Mouse (Mus musculus): ENCODE measurements at regions not wholly inside any gene's neighbourhood (a gene's known extent, or its start where the extent isn't known, plus 50 kb on each side); places are given as distances from the start of the nearest gene placed in this dataset.

- no peaks in the 10 kb centered on the region for H3K36me3 ChIP-seq (replicated peaks in 1 of 2; ENCODE audit: control insufficient read depth in 1 of 2, insufficient read depth in 1 of 2, low read length in 1 of 2)
- peaks cover 48% of the 10 kb centered on the region for H3K9me3 ChIP-seq (replicated peaks; ENCODE audit: low read length)
- dilution Hi-C loops (cut with MboI; ENCODE audit: extremely low pct_ligation_motif_present, extremely low pct_unique_long_range_greater_than_20kb, low sequenced_read_pairs) (no loop called here), in situ Hi-C loops (cut with MboI; ENCODE audit: low pct_ligation_motif_present, low pct_unique_long_range_greater_than_20kb, low sequenced_read_pairs) (loop anchor here (25.0 kb wide), 1 partner anchor 1471 kb away; no protein-coding TSS in a partner anchor)
- no peak overlapping the region for H3K4me3 ChIP-seq (replicated peaks in 1 of 3; ENCODE audit: low read depth in 2 of 3, low read length in 2 of 3, poor library complexity in 1 of 3)
- no peak overlapping the region for H3K27ac ChIP-seq (ENCODE audit: insufficient read depth, low read depth)
- peak overlapping the region; percentile 13; the same call in 1 of the 2 replicates for H3K4me2 ChIP-seq (ENCODE audit: insufficient read depth, low read depth, poor library complexity, severe bottlenecking)
- no peak for DNase-seq (ENCODE audit: extremely low read depth)
- H3K79me2 ChIP-seq (replicated peaks; ENCODE audit: control insufficient read depth, extremely low read depth, insufficient read depth, poor library complexity, severe bottlenecking): no peaks in the 10 kb centered on the region
- no peak for TF ChIP-seq TCF12 (IDR thresholded peaks at IDR 0.05; ENCODE audit: low read depth, low read length)
- no peak for TF ChIP-seq E2F4 (IDR thresholded peaks at IDR 0.05; ENCODE audit: insufficient replicate concordance, low read depth, low read length)
- no peak for TF ChIP-seq TBP (conservative IDR thresholded peaks at IDR 0.05; ENCODE audit: low read depth, low read length)
- TF ChIP-seq GABPA (IDR thresholded peaks at IDR 0.05; ENCODE audit: insufficient replicate concordance, low read depth, low read length): no peak
- no peak for TF ChIP-seq ZC3H11A (IDR thresholded peaks at IDR 0.05; ENCODE audit: low read depth, low read length)
- H3K4me1 ChIP-seq (ENCODE audit: control insufficient read depth in 1 of 2, insufficient read depth in 2 of 2): 0 out of 4 replicates have a peak, but pooled peaks cover 0 to 2% of the 10 kb centered on the region in 2 experiments
- H3K9ac ChIP-seq (ENCODE audit: insufficient read depth, low read depth): no peak overlapping the region
- no peaks in the 10 kb centered on the region for H3K27me3 ChIP-seq (replicated peaks)
Observed at GRCm38 (mm10) chr13:116707621-116708455, 317.5 kb downstream of the Parp8 start.

DNA sequence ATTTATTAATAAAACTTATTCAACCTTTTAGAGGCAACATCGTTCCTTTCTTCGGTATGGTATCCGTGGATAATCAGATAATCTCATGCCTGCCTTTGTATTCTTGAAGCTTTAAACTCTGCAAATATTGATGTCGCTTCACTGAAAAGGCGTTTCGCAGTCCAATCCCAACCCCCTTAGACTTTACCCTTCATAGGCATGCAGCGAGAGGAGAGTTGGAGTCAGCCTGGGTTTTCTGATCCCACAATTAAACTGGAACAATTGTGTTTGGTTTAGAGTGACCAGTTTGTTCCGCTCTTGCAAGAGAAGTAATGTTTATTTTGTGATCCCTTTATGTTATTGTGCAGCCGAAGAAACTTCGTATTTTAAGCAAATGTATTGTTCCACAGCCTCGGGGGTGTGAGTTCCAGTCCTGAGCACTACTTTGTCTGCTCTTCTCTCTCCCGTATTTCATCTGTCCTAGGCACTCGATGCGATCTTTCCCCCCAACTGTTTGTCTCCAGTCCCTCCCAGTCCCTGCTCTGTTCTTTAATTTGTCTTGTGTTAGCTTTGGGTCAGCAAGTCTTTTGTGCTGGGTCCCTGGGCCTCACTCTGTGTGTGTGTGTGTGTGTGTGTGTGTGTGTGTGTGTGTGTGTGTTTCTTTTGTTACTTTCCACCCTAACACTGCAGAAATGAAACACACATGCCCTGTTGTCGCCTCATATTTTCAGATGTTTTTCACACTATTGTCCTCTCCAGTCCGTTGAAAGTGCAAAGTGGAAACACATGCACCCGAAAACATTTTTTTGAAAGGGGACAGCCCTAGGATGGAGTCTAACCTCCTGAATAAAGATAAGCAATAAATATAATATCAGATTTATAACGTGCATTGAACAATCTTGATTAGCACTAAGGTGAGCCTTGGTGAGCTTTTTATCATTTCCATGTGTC is 318.7 kb downstream of the Parp8 start:
- H3K27ac ChIP-seq (ENCODE audit: insufficient read depth, low read depth): no peak overlapping the region
- H3K4me1 ChIP-seq (ENCODE audit: control insufficient read depth in 1 of 2, insufficient read depth in 2 of 2): 0 out of 4 replicates have a peak, but pooled peaks cover 0 to 2% of the 10 kb centered on the region in 2 experiments
- DNase-seq (ENCODE audit: extremely low read depth): no peak
- dilution Hi-C loops (cut with MboI; ENCODE audit: extremely low pct_ligation_motif_present, extremely low pct_unique_long_range_greater_than_20kb, low sequenced_read_pairs) (no loop called here), in situ Hi-C loops (cut with MboI; ENCODE audit: low pct_ligation_motif_present, low pct_unique_long_range_greater_than_20kb, low sequenced_read_pairs) (loop anchor here (25.0 kb wide), 1 partner anchor 1469 kb away; no protein-coding TSS in a partner anchor)
- no peaks in the 10 kb centered on the region for H3K79me2 ChIP-seq (replicated peaks; ENCODE audit: control insufficient read depth, extremely low read depth, insufficient read depth, poor library complexity, severe bottlenecking)
- H3K9ac ChIP-seq (ENCODE audit: insufficient read depth, low read depth): no peak overlapping the region
- peaks cover 42% of the 10 kb centered on the region for H3K9me3 ChIP-seq (replicated peaks; ENCODE audit: low read length)
- no peaks in the 10 kb centered on the region for H3K27me3 ChIP-seq (replicated peaks)
- no peaks in the 10 kb centered on the region for H3K36me3 ChIP-seq (replicated peaks in 1 of 2; ENCODE audit: control insufficient read depth in 1 of 2, insufficient read depth in 1 of 2, low read length in 1 of 2)
- TF ChIP-seq MAX (IDR thresholded peaks at IDR 0.05; ENCODE audit: low read length) (no peak), USF2 (conservative IDR thresholded peaks at IDR 0.05; ENCODE audit: low read depth, low read length) (no peak), POLR2AphosphoS2 (IDR thresholded peaks at IDR 0.05; ENCODE audit: low read depth, low read length) (no peak), NELFE (IDR thresholded peaks at IDR 0.05; ENCODE audit: low read depth, low read length) (no peak), PAX5 (IDR thresholded peaks at IDR 0.05; ENCODE audit: low read length) (no peak), JUND (conservative IDR thresholded peaks at IDR 0.05; ENCODE audit: low read depth, low read length) (no peak), CTCF (conservative IDR thresholded peaks at IDR 0.05 in 1 of 2, IDR thresholded peaks at IDR 0.05 in 1 of 2; ENCODE audit: low read depth in 2 of 2, low read length in 2 of 2) (no peak), SIN3A (IDR thresholded peaks at IDR 0.05; ENCODE audit: low read length) (no peak), MAFK (IDR thresholded peaks at IDR 0.05; ENCODE audit: insufficient replicate concordance, low read length) (no peak), TCF12 (IDR thresholded peaks at IDR 0.05; ENCODE audit: low read depth, low read length) (no peak), EP300 (IDR thresholded peaks at IDR 0.05; ENCODE audit: low read length) (no peak), ZMIZ1 (IDR thresholded peaks at IDR 0.05; ENCODE audit: low read depth, low read length) (no peak), MYC (IDR thresholded peaks at IDR 0.05; ENCODE audit: low read depth, low read length) (no peak), TBP (conservative IDR thresholded peaks at IDR 0.05; ENCODE audit: low read depth, low read length) (no peak), GABPA (IDR thresholded peaks at IDR 0.05; ENCODE audit: insufficient replicate concordance, low read depth, low read length) (no peak), RCOR1 (conservative IDR thresholded peaks at IDR 0.05; ENCODE audit: low read depth, low read length) (no peak), CHD2 (IDR thresholded peaks at IDR 0.05; ENCODE audit: low read length) (no peak)
- H3K4me2 ChIP-seq (ENCODE audit: insufficient read depth, low read depth, poor library complexity, severe bottlenecking): no peak overlapping the region
- H3K4me3 ChIP-seq (replicated peaks in 1 of 3; ENCODE audit: low read depth in 2 of 3, low read length in 2 of 3, poor library complexity in 1 of 3): no peak overlapping the region

All from CH12.LX (cell line).